21 mouse cellular contexts compared by ENCODE assay signal in genomic region chr4:45275770-45276169, GRCm38 (mm10).
"Had no signal": no experiment of that assay in that cellular context is flagged by ENCODE, and none has a peak within 500 bp of the region (broad histone marks: within the 10 kb centered on the region; RNA-seq: fewer than 3 reads in every experiment).

No protein-coding gene starts in this region.

- H3K4me3 ChIP-seq: kidney, embryonic 15.5 days; liver, embryonic 12.5 days; liver, embryonic 15.5 days; lung, embryonic 15.5 days; megakaryocyte, embryonic 14.5 days; midbrain, embryonic 10.5 days; midbrain, embryonic 15.5 days; neural tube, embryonic 13.5 days; stomach, embryonic 15.5 days had no signal

- H3K4me1 ChIP-seq: liver, embryonic 12.5 days; liver, embryonic 15.5 days; midbrain, embryonic 10.5 days; stomach, embryonic 15.5 days had no signal

- H3K27me3 ChIP-seq: kidney, embryonic 15.5 days; liver, embryonic 15.5 days; lung, embryonic 15.5 days; midbrain, embryonic 15.5 days; neural tube, embryonic 13.5 days; stomach, embryonic 15.5 days had no signal

- H3K4me2 ChIP-seq: kidney, embryonic 15.5 days; liver, embryonic 12.5 days; liver, embryonic 15.5 days; lung, embryonic 15.5 days; midbrain, embryonic 15.5 days; neural tube, embryonic 13.5 days; stomach, embryonic 15.5 days had no signal

- H3K9me3 ChIP-seq: kidney, embryonic 15.5 days; liver, embryonic 12.5 days; liver, embryonic 15.5 days; lung, embryonic 15.5 days; megakaryocyte, embryonic 14.5 days; midbrain, embryonic 10.5 days; midbrain, embryonic 15.5 days; neural tube, embryonic 13.5 days; stomach, embryonic 15.5 days had no signal

- H3K27ac ChIP-seq: kidney, embryonic 15.5 days; liver, embryonic 12.5 days; liver, embryonic 15.5 days; lung, embryonic 15.5 days; midbrain, embryonic 10.5 days; midbrain, embryonic 15.5 days; neural tube, embryonic 13.5 days; stomach, embryonic 15.5 days had no signal

- H3K36me3 ChIP-seq: kidney, embryonic 15.5 days; liver, embryonic 12.5 days; liver, embryonic 15.5 days; lung, embryonic 15.5 days; midbrain, embryonic 10.5 days; midbrain, embryonic 15.5 days; neural tube, embryonic 13.5 days; stomach, embryonic 15.5 days had no signal

- H3K9ac ChIP-seq: kidney, embryonic 15.5 days; liver, embryonic 12.5 days; liver, embryonic 15.5 days; lung, embryonic 15.5 days; midbrain, embryonic 15.5 days; neural tube, embryonic 13.5 days; stomach, embryonic 15.5 days had no signal

- ATAC-seq: intestine, postnatal 0 days; liver, embryonic 12.5 days; midbrain, embryonic 15.5 days had no signal

- DNase-seq: kidney, adult 8-10 months; kidney, postnatal 14 days; kidney, postnatal 4 days; liver; lung, adult 18-20 months; lung, postnatal 10 days; lung, postnatal 36 days; retina, postnatal 1 day; right cerebral cortex, postnatal 25 days; spleen, adult 18-20 months; thymus, postnatal 36 days had no signal
